Mouse (Mus musculus): ENCODE data around the gene Hspa8.

DNA sequence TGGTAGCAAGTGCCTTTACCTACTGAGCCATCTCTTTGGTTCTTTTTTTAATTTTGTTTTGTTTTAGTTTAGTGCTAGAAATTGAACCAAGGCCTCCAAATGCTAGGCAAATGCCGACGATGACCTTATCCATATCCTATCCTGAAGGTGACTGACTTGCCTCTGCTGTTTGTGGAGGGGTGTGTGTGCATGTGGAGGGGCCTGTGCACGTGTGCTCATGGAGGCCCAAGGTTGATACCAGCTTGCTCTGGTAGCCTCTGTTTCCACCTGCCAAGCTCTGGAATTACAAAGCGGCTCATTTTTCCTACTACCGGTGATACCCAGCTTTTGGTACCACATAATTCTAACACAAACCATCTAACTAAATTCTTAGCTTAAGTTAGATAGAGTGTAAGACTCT lies 7.2 kb upstream of the Hspa8 start:
- TF ChIP-seq EP300 (IDR thresholded peaks at IDR 0.05; ENCODE audit: low read depth), result no peak
- TF ChIP-seq CTCF (IDR thresholded peaks at IDR 0.05; ENCODE audit: low read depth), result no peak
